Mouse (Mus musculus): ENCODE data around the gene Ncoa5.

Ncoa5 gene

DNA sequence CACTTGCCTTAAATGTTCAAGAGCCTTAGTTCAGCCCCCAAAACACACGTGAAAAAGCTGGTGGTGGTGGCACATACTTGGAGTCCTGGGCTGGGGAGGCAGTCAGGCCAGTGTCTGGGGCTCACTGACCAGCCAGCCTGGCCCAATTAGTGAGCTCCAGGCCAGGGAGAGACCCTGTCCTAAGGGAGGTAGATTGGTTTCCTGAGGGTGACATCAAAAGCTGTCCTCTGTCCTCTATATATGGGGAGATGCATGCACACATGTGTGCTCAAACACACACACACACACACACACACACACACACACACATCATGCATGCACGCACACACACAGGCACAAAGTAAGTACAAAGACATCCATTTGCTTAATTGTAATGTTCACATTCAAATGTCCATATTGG lies 9.1 kb upstream of the Ncoa5 start:
- no peak for DNase-seq

- no peak for DNase-seq
These were observed 8.5 kb upstream of the Ncoa5 start for GRCm38 (mm10) chr2:165043090-165043636.

- DNase-seq = no peak
These were observed 7.5 kb upstream of the Ncoa5 start for GRCm38 (mm10) chr2:165042126-165042525.

- no peak for DNase-seq
These were observed 2.7 kb upstream of the Ncoa5 start for GRCm38 (mm10) chr2:165037415-165037814.

GRCm38 (mm10) chr2:165035058-165035431 lies 378 bp upstream of the Ncoa5 start:
- no peak for DNase-seq

GRCm38 (mm10) chr2:165033306-165033705 lies 1.4 kb downstream of the Ncoa5 start:
- DNase-seq = no peak

DNA sequence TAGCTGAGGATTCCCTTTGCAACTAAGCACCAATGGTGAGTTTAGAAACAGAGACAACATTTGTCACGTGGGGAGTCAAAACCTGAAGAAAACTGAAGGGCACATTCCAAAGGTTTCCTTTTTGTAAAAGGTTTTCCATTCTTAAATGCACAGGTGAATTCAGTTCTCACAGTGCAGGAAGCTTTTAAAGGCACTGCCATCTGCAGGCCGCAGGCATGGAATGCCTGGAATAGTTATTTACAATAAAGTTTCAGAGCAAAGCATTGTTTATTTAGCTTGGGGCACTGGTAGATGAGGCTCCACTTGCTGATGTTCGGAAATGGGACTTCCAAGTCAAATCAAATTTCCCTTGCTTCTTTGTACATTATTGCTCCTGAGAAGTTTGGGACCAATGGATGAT lies 2.1 kb downstream of the Ncoa5 start:
- DNase-seq = no peak

GRCm38 (mm10) chr2:165027163-165027562 lies 7.5 kb downstream of the Ncoa5 start:
- no peak for DNase-seq

DNA sequence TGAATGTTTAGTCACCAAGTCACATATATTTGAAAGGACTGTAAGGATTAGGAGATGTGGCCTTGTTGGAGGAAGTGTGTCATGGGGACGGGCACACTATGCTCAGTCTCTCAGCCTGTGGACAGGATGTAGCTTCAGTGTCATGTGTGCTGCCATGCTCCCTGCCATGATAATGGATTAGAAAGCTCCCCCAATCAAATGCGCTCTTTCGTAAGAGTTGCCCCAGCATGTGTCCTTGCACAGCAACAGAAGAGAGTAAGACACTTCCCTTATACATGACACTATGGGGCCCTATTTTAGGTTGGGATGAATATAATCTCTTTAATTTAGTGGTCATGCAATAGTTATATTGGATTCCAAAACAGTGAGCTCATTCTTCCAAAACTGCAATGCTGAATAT lies 14.2 kb downstream of the Ncoa5 start:
- no peak for DNase-seq

GRCm38 (mm10) chr2:165014935-165015334 lies 19.7 kb downstream of the Ncoa5 start:
- no peak for DNase-seq

DNA sequence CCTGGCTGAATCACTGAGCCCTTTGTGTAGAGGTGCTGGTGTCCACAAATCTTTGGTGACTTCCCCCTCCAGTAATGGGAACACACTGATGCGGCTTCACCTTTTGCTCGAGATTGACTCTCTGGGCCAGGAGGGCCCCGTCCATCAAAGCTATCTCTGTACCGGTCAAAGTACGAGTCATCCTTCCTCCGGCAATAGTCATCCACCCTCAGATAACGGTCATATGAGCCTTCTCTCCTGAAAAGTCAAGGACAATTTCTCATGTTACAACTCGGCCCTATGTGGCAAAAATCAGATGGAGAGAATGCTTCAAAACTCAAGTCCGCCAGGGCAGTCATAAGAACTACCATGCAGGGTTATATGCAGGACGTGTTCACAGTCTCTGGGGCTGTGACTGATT lies 24.3 kb downstream of the Ncoa5 start:
- DNase-seq = no peak

GRCm38 (mm10) chr2:165009581-165009980 lies 25.1 kb downstream of the Ncoa5 start:
- no peak for DNase-seq

DNA sequence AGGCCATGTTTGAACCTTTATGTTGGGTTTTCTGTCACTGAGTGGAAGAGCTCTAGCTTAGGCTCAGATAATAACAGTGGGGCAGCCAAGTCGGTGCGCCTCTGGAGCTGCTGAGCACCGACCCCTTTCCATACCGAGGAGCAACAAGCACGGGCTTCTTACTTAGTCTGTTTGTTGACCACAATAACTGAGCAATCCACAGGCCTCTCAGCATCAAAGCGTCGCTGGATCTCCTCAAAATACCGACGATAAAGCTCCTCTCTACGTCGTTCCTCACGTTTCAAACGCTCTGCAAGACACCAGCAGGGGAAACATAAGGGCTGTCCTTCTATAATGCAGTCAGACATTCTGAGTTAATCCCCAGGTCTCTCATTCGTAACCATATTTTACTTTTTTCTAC lies 25.5 kb downstream of the Ncoa5 start:
- DNase-seq = no peak

- DNase-seq = no peak
These were observed 26.7 kb downstream of the Ncoa5 start for GRCm38 (mm10) chr2:165007986-165008385.

- no peak for DNase-seq
These were observed 27.9 kb downstream of the Ncoa5 start for GRCm38 (mm10) chr2:165006813-165007212.

- no peak for DNase-seq
These were observed 30.4 kb downstream of the Ncoa5 start for GRCm38 (mm10) chr2:165004237-165004636.

- no peak for DNase-seq
These were observed 31.6 kb downstream of the Ncoa5 start for GRCm38 (mm10) chr2:165003108-165003507.

DNA sequence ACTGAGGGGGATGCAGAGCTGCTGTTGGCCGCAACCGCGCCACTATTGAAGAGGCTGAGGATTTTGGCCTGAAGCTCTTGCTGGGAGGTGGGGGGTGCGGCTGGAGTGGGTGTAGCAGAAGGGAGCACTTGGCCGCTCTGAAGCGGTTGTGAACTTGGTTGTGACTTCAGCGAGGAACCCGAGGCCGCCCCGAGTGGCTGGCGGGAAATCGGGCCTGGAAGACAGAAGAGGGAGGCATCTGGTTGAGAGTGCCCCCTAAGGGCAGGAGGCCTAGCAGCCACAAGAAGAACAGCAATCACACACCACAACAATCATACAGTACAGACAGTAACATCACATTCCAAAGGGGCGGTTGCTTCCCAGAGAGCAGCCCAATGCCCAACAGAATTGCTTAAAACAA lies 32.7 kb downstream of the Ncoa5 start:
- DNase-seq = no peak

DNA sequence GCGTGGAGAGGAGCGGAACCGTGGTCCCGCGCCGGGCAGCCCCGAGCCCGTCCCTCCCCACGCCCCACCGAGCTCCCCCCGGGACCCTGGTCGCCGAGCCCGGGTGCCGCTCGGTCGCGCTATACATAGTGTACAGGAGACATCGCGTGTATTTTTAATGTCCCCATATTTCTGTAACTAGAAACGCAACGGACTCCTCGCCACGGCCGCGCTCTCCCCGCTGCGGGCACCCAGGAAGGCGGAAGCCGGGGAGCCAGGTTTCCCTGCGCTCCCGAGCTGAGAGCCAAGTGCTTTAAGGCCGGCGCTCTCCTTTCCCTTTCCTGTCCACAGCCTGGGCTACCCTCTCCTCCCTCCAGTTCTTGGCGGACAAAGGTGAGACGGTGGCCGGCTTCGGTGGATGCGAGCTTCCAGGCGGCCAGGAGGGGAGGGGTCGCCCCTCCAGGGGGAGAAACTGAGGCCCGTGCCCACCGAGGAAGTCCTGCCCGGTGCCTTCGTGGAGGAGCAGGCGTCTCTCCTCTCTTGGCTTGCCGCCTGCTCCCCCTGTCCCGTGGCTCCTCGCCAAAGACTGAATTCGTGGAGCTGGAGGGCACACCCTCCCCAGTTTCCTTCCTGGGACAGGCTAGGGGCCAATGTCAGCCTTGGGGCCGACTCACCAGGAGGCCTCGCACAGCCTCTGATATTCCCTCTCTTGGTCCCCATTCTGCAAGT lies 36.8 kb downstream of the Ncoa5 start:
- DNase-seq = no peak

DNA sequence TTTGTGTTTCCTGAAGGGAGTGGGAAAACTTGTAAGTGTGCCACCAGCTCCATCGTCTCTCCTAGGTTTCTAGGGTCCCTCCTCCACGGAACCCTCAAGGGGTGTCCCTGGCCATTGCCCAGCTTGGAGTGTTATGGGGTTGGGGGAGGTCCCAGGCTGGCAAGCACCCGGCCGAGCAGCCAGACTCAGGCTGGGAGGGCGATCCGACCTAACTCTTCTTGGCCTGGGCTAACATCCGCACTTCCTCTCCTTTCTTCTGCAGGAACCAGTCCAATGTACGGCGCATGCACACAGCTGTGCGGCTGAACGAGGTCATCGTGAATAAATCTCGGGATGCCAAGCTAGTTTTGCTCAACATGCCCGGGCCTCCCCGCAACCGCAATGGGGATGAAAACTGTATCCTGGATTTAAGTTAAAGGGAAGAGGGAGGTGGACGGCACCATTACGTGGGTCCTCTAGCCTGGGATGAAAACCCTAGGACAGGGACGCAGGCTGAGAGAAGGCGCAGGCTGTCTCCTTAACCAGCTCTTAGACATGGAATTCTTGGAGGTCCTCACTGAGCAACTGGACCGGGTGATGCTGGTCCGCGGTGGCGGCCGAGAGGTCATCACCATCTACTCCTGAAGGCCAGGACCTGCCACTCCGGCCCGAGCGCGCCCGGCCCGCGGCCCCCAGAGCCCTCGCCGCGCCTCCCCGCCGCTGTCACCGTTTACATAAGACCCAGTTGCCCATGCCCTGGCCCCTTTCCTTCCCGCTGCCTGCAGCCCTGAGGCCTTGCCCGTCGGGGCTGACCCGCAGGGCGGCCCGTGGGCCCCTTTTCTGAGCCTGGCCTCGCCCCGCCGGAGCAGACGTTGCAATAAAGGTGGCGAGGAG lies 37.6 kb downstream of the Ncoa5 start:
- no peak for DNase-seq

- DNase-seq = no peak
These were observed 38.7 kb downstream of the Ncoa5 start for GRCm38 (mm10) chr2:164995976-164996375.

DNA sequence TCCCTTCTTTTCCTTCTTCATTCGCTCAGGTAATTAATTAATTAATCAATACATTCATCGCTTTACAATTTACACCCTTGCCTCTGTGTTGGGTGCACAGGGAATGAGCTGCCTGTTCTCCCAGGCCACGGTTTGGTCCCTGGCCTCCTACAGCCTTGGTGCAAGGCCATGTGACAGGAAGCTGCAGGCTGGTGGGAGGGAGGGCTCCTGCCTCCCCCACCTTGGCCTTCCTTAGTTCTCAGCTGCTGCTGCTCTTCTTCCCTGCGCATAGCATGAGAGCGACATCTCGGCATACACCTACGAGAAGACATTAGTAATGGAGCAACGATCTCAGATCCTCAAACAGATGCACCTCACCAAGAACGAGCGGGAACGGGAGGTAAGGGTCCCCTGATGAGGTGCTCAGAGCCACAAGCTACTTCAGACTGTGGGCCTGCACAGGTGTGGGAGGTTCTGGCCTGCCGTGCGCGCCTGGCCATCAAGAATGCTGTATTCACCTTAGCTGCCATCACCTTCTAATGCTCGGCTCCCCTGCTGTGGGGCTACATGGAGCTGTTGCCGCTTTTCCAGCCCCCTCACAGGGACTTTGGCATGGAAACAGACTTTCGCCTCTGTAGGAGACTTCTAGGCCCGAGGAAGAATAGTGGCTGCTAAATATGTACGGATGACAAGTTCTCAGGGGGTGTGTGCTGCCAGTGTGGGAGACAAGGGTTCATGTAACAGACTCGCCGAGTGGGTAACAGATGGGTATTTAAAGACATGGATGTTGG lies 39.8 kb downstream of the Ncoa5 start:
- DNase-seq = no peak

DNA sequence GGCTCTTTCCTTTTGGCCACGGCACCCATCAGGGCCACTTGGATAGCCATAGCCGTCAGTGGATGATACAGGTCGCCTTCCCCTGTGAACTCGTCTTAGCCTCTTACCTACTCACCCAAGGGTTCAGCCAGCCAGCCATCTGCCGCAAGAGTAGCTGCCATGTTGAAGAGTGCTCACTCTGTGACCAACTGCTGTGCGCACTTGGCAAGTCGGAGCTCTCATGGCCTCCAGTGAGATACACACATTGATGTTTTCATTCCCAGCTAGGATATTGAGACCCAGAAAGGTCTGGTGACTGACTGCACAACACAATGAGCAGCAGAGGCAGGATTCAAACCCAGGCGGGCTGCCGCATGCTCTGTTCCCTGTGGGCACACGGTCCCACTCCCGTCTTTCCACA lies 40.5 kb downstream of the Ncoa5 start:
- no peak for DNase-seq
